Mouse (Mus musculus): ENCODE measurements around the gene Ctrc. TPM values are rescaled to one million over a fixed set of nuclear protein-coding genes. Genes with fewer than 3 reads are reported as not detected.

Gene Ctrc
- total RNA-seq, 2 experiments from 2014 or later = not detected

DNA sequence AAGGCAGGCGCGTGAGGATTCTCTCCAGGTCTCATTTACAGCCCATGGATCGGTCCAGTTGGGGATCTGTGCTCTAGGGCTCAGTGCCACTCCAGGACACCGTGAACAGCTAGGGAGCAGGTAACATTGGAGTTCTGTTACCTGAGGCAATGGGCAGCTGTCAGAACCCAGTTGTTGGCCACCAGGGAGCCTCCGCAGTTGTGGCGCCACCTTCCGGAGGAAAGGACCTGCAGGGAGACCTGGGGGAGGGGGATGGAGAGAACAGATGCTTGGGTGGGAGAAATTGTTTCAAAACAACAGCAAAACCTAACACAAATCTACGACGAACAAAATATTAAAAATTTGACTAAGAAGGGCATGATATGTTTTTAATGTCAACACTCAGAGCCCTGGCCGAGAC, 24.1 kb downstream of the Ctrc start:
- DNase-seq (ENCODE audit: low spot score in 2 of 2) = no peak

DNA sequence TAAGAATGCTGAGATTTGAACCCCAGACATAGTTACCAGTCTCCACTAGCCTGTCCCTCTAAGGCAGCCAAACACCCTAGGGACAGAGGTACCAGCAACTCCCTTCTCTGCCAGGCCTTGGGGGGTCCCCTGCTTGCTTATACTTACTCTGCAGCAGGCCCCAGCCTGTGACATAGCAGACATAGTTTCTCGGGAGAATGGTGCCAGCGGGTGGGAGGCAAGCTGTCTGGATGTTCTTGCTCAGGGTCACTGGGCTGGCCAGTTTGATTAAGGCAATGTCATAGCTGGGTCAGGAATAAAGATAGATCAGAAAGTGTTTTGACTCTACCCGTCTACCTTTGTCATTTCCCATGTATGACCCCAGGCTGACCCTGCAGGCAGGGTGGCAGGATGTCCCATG, 25.0 kb downstream of the Ctrc start:
- DNase-seq (ENCODE audit: low spot score in 2 of 2) = no peak

DNA sequence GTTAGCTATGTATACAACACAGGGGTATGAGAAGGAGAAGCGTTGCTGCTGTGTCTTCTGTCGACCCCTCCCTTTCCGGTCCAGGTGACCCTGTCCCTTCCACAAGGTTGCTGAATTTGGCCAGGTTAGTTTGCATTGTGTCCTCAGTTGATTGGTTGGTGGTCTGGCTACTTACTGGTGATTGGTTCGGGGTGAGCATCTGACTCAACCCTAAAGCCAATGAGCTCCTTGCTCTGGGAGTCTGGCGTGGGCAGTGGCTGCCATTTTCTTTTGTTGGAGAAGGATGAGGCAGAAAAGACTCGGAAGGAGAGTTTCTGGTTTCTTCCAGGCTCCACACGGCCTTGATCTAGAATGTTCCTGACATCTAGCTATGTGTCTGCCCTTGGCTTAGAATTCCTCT, 26.8 kb downstream of the Ctrc start:
- no peak for DNase-seq (ENCODE audit: low spot score in 2 of 2)

DNA sequence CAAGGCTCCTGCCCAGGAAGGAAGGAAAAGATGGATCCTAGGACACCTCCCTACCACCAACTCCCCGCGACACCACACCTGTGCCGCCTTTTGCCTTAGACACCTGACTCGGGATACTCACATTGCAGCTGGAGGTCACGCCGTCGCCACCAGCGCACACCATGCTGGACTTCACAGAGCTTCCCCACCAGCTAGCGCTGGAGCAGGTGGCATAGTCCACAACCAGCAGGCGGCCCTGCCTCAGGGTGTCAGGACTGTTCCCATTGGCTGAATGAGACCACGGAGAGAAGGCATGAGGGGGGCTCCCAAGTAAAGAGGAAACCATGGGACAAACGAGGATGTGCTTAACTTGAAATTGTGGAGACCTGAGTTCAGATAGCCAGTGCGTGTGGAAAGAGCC, 27.3 kb downstream of the Ctrc start:
- DNase-seq (ENCODE audit: low spot score in 2 of 2) = no peak

DNA sequence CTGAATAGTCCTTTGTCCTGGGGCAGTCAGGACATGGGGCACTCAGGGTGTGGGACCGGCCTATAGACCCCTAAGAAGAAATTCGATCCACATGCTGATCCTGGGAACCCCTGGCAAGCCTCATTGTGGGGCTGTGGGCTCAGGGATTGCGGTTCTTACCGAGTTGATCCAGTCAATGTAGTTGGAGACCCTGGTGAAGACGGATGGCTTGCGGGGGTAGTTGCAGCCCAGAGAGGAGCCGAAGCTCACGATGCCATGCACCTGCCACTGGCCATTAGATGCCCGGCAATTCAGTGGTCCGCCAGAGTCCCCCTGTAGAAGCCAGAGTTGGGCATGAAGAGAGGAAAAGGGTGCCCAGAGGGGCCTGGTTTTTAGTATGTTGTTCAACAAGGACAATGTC, 28.5 kb downstream of the Ctrc start:
- DNase-seq (ENCODE audit: low spot score in 2 of 2) = no peak

DNA sequence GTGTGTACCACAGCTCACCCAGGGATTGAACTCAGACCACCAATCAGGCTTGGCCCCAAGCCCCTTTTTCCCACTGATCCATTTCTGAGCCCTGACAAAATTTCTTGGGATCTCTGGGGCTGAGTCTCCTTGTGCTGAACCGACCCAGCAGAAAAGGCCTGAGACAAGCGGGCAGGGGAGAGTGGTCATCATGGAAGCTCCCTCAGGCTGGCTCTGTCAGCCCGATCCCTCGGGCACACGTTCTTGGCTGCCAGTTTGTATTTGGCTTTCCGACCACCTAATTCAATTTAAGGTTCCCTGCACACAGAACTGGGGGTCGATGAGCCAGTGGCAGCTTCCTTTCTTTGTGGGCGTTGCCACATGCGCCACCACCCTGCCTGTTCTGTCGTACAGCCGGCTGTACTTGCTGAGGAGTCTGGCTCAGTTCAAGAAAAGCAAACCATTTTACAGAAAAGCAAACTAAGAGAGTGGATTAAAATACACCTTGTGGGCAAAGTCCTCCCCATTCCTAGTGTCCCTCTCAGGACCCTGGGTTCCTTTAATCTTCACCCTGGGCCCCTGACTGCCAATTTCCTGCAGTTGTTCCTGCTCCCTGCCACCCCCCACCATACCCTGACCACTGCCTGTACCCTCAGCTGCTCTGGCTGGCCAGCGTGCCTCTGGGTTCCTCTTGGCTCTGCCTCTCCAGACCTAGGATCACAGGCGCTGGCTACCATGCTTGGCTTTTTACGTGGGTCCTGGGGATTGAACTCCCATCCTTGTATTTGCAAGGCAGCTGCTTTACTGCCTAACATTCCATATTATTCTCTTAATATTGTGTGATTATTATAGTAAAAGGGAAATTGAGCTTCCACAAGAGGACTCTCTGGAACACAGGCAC, 29.1 kb downstream of the Ctrc start:
- no peak for DNase-seq (ENCODE audit: low spot score in 2 of 2)

DNA sequence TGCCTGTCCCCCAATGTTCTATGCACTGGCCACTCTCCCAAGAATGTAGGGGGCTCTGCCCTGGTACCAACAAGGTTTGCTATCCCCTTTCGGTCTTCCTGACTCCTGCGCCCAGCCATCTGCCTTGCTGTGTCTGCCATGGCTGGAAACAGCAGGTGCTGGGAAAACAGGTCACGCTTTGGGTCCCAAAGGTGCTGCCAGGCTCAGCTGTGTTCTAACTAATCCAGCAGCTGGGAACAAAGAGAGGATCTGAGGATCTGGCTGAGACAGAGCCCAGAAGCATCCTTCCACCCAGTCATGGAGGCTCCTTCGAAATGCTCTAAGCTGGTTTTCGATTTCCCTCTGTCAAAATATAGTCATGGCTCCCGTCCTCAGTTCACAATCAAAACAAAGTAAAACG, 29.9 kb downstream of the Ctrc start:
- DNase-seq (ENCODE audit: low spot score in 2 of 2) = no peak

DNA sequence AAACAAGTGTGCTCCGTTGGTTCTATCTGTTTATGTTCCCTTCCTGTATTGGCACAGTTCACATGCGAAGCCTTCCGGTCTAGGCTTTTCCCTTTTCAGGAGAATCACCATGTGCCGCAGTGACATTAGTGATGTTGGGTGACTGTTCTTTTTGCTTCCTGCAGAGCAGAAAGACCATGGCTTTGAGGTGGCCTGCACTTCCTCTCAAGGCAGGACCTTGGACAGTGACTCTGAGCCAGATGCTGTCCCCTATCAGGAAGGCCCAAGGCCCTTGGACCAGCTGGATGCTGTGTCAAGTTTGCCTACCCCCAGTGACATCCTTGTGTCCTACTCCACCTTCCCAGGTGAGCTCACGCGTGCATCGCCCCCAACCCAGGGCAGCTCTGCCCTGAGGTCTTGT, 34.8 kb downstream of the Ctrc start:
- no peak for DNase-seq (ENCODE audit: low spot score in 2 of 2)

DNA sequence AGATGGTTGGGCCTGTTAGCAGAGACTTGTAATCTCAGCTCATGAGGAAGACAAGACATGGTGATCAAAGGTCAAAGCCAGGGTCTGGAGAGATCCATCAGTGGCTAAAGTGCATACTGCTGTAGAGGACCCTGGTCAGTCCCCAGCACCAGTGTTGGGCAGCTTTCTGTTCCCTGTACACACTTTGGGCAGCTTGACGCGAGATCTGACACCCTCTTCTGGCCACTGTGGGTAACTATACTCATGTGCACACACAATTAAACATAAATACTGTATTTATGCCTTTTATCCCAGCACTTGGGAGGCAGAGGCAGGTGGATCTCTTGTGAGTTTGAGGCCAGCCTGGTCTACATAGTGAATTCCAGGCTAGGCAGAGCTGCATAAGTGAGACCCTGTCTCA, 35.2 kb downstream of the Ctrc start:
- DNase-seq (ENCODE audit: low spot score in 2 of 2) = no peak

DNA sequence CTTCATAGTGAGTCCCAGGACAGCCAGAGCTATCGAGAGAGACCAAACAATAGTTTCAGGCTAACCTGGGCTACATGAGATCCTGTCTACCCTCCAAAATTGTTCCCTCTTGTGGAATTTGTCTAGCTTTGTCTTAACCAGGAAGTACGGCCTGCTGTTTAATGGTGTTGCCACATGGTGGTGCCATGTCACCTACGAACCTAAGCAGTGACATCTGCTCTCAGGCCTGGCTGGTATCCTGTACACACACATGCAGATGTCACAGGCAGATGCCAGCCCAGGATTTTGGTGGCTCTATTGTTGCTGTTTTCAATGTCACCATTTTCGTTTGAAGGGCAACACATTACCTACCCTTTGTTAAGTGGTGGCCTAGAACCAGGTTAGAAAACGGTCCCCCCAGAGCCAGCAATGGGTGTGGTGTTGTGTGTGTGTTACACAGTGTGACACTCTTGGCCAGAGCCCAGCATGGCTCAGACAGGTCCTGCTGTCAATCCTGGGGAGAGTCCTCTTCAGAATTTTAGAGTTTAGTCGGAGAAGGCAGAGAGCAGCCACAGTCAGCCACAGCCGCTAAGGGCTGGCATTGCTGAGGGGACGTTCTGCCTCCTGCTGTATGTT, 36.2 kb downstream of the Ctrc start:
- peak; percentile 25 to 31 for DNase-seq (ENCODE audit: low spot score in 2 of 2)

DNA sequence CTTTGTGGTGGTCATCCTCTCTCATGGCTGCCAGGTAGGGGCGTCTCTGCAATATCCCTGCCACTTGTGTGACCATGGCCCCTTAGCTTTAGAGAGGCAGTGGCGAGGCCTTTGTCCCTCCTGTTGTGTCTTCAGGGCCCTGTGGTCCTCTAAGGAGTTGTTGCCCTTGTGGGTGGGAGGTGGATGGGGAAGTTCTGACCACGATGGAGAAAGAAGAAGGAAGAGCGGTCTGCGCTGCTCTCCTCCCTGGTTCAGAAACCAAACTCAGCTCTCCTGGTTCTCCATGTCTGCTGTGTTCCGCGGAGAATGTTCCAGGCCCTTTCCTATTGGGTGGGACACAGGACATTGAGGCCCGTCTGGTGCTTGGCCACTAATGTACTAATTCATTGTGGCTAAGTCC, 40.3 kb downstream of the Ctrc start:
- no peak for DNase-seq (ENCODE audit: low spot score in 2 of 2)

DNA sequence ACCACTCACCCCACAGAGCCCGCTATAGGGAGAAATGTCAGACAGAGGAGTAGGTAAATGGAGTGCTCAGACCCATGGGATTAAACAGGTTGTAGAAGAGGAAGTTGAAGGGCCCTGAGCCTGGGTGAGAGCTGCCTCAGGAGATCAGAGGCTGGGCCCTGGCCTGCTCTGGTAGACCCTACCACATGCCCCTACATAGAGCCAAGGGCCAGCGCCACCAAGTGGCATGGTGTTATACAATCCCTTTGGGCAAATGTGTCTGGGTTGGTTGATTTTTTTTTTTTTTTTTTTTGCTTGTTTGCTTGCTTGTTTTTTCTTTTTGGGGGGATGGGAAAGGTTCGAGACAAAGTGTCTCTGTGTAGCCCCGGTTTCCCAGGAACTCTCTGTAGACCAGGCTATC, 42.1 kb downstream of the Ctrc start:
- DNase-seq (ENCODE audit: low spot score in 2 of 2) = no peak

DNA sequence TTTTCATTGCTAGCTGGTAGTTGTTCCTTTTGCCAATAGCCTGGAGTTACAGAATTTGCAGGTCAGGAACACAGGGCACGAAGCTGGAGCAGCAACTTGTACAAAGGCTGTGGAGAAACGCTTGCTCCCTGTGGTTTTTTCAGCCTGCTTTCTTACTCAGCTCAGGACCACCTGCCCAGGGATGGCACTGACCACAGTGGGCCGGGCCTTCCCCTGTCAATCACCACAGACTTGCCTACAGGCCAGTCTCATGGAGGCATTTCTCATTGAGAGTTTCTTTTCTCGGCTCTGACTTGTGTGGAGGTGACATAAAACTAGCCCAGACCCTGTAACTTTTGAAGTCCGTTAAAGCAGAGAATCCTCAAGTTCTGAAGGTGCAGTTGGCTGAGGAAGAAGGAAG, 48.6 kb downstream of the Ctrc start:
- no peak for DNase-seq (ENCODE audit: low spot score in 2 of 2)

DNA sequence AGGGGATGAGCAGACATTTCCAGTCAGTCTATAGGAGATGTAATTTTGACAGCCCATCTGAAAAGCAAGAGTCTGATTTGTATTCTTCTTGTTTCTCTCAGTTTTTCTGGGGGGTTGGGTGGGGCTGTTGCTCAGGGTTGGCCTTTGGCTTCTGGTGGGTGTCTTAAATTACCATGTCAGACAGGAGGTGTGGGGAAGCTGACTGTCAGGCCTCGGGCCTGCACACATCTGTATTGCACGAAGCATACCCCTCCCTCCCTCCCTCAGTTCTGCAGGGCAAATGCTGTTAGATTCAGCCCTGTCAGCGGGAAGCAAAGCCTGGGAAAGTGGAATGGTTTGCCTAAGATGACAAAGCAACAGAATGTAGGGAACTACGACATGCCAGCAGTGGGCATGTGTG, 49.2 kb downstream of the Ctrc start:
- no peak for DNase-seq (ENCODE audit: low spot score in 2 of 2)

DNA sequence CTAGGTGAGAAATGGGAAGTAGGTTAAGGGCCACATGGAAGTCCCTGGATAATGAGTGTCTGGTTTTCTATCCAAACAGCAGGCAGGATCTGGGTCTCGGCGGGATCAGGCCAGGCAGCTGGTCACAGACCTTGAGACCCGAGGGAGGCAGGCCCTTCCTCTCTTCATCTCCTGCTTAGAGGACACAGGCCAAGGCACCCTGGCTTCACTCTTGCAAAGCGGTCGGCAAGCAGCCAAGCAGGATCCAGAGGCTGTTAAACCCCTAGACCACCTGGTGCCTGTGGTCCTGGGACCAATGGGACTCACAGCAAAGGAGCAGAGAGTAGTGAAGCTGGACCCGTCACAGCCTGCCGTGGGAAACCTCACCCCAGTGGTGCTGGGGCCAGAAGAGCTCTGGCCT, 49.8 kb downstream of the Ctrc start:
- no peak for DNase-seq (ENCODE audit: low spot score in 2 of 2)

DNA sequence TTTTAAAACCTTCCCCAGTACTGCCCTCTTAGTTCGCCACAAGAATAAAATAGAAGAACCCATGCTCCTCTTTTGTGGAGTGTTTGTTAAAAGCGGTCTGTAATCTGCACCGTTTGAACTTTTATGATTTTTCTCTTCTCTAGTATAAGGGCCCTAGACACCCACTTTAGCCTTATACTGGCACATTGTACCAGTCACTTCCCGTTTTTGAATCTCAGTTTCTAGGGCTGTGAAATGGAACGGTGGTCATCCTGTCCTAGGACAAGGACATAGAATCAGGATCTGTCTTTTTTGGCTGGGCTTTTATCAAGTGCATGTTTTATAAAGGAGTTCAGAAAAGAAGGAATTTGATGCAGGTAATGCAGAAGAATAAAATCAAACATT, 52.0 kb downstream of the Ctrc start:
- no peak for DNase-seq (ENCODE audit: low spot score in 2 of 2)

DNA sequence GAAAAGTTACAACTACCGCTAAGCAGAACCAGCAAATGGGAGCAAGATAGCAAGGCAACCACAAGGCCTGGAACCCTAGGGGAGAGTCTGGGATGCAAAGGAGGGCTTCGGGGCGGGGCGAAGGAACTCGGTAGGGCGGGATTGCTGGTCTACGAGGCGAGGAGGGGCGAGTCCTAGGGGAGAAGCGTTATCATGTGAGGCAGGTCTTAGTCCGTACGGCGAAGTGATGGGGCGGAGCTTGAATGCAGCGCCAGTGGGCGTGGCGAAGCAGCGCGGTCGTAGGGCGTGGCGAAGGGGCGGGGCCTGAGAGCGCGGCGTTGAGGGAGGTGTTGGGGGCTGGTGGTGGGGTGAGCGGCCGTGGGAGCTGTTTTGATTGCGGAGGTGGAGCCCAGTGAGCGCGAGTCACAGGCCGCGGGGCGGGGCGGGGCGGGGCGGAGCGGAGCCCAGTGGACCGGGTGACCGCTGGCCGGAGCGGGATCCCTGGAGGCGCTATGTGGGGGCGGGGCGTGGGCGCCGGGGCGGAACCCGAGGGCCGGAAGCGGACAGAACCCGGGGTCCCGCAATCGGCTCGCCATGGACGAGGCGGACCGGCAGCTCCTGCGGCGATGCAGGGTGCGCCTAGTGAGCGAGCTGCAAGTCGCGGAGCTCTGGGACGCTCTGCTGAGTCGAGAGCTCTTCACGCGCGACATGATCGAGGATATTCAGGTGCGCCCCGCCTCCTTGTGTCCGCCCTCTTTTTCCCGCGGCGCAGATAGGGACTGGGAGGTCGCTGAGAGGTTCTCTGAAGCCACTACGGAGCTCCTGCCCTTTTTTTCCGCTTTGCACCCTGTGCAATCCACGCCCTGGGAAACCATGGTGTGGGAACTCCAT, 52.6 kb downstream of the Ctrc start, which contains the start of gene Casp9:
Gene Casp9, plus strand, starts transcription at position 331 of the 870 bp plus-strand sequence.
- peak; percentile 94 to 95 for DNase-seq (ENCODE audit: low spot score in 2 of 2)

DNA sequence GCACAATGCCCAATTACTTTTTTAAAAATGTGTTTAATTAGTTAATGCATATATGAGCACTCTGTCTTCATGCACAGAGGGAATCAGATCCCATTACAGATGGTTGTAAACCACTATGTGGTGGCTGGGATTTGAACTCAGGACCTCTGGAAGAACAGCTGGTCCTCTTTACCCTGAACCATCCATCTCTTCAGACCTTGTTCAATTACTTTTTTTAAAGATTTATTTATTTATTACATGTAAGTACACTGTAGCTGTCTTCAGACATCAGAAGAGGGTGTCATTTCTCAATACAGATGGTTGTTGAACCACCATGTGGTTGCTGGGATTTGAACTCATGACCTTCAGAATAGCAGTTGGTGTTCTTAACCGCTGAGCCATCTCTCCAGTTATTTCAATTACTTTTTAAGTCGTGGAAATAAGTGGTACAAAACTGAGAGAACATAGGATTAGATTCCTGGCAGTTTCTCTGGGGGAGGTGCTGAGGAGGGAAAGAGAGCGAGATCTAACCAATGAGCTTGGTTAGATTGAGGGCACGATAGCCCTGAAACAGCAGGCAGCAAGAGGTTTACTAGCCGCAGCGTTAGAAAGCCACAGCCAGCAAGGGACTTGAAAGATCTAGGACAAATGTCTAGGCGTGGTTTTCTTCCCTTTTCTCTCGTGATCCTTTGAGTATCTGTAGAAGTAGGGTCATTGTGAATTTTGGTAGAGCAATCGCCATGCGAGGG, 53.4 kb downstream of the Ctrc start:
- DNase-seq (ENCODE audit: low spot score in 2 of 2) = no peak

DNA sequence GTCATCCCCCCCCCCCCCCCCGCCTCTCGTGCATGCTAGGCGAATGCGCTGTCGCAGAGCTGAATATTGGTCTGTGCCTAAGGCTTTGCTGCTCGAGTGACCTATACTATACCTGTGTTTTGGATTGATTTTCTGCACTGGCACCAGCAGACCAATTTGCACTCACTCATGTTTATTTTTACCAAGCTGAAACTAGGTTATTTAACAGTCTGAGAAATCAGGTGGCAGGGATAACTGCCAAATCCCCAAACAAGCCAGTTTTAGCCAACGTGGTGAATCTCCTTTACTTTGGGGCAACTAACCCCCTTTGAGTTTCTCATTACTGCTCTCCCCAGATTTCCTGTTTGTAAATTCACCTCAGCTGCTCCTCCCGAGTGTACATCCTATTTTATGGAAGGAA, 54.2 kb downstream of the Ctrc start:
- no peak for DNase-seq (ENCODE audit: low spot score in 2 of 2)

DNA sequence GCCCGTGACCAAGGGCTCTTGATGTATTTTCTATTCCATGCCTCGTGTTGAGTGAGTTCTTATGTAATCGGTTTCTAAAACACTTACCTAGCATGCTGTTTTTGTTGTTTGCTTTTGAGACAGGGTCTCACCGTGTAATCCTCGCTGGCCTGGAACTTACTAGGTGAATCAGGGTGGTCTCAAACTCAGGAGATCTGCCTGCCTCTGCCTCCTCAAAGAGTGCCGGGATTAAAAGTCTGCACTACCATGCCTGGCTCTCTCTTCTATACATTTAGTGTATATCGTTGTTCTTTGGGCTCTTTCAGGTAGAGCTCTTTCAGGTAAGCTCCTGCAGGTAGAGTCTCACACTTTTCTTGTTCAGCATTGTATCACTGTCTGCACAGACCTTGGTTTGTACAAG, 54.7 kb downstream of the Ctrc start:
- no peak for DNase-seq (ENCODE audit: low spot score in 2 of 2)

DNA sequence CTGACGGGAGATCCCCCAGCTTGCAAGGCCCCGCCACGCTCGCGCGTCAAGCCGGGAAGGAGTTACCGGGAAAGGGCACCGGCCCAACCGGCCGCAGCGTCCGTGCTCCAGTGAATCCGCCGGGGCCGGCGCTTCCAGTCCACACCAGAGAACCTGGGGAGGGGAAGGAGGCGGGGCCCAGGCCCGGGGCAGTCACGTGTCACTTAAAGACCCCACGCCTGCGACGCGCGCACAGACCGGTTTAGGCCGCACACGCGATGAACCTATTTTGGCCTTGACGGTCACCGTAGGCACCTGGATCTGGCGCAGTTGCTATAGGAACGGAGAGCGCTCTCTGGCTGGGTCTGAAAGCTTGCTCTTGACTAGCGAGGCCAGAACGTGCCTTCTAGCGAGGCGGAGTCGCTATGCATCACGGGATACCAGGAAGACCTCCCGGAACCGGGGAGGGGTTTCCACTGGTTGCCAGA, 55.6 kb downstream of the Ctrc start, which contains the start of gene Dnajc16:
Gene Dnajc16, minus strand, starts transcription at position 408 of the 467 bp plus-strand sequence.
- peak; percentile 97 to 98 for DNase-seq (ENCODE audit: low spot score in 2 of 2)

All from left cerebral cortex, adult 18-20 months (tissue).